Mouse (Mus musculus): ENCODE measurements around the gene Drosha. TPM values are rescaled to one million over a fixed set of nuclear protein-coding genes. Genes with fewer than 3 reads are reported as not detected.

Drosha gene
- polyA plus RNA-seq, 1 experiment from 2014 or later = 8.4 TPM

GRCm38 (mm10) chr15:12807088-12807487 lies 17.5 kb upstream of the Drosha start:
- Histone ChIP-seq H3K9ac (ENCODE audit: low read depth, low read length) (no peak overlapping the region), H3K36me3 (ENCODE audit: control insufficient read depth, insufficient read depth) (peaks cover 46% of the 10 kb centered on the region), H3K27ac (ENCODE audit: low read depth, low read length) (no peak overlapping the region), H3K4me1 (replicated peaks; ENCODE audit: control insufficient read depth, insufficient read depth, low read length) (no peaks in the 10 kb centered on the region), H3K9me3 (ENCODE audit: control insufficient read depth) (no peaks in the 10 kb centered on the region), H3K4me3 (ENCODE audit: low read depth, low read length) (no peak overlapping the region), H3K27me3 (replicated peaks; ENCODE audit: control insufficient read depth, insufficient read depth, low read length) (no peaks in the 10 kb centered on the region), H3K4me2 (replicated peaks; ENCODE audit: low read depth) (no peak overlapping the region)
- TF ChIP-seq CTCF (IDR thresholded peaks at IDR 0.05; ENCODE audit: low read depth) = no peak
- no peak for ATAC-seq
- 86% methylated on average over 10 of the region's 10 CpGs for WGBS

- no peak overlapping the region for H3K9ac ChIP-seq (ENCODE audit: low read depth, low read length)
- no peaks in the 10 kb centered on the region for H3K4me1 ChIP-seq (replicated peaks; ENCODE audit: control insufficient read depth, insufficient read depth, low read length)
- no peak for ATAC-seq
- H3K4me3 ChIP-seq (ENCODE audit: low read depth, low read length) = no peak overlapping the region
- H3K27me3 ChIP-seq (replicated peaks; ENCODE audit: control insufficient read depth, insufficient read depth, low read length) = no peaks in the 10 kb centered on the region
- H3K36me3 ChIP-seq (ENCODE audit: control insufficient read depth, insufficient read depth) = peaks cover 61% of the 10 kb centered on the region
- H3K27ac ChIP-seq (ENCODE audit: low read depth, low read length) = no peak overlapping the region
- WGBS = 87% methylated on average over 6 of the region's 6 CpGs
- no peaks in the 10 kb centered on the region for H3K9me3 ChIP-seq (ENCODE audit: control insufficient read depth)
- no peak overlapping the region for H3K4me2 ChIP-seq (replicated peaks; ENCODE audit: low read depth)
- TF ChIP-seq CTCF (IDR thresholded peaks at IDR 0.05; ENCODE audit: low read depth) = no peak
These were observed 15.3 kb upstream of the Drosha start for GRCm38 (mm10) chr15:12809305-12809704.

- H3K4me3 ChIP-seq (ENCODE audit: low read depth, low read length) = no peak overlapping the region
- TF ChIP-seq CTCF (IDR thresholded peaks at IDR 0.05; ENCODE audit: low read depth) = no peak
- H3K4me1 ChIP-seq (replicated peaks; ENCODE audit: control insufficient read depth, insufficient read depth, low read length) = no peaks in the 10 kb centered on the region
- no peaks in the 10 kb centered on the region for H3K9me3 ChIP-seq (ENCODE audit: control insufficient read depth)
- H3K27ac ChIP-seq (ENCODE audit: low read depth, low read length) = no peak overlapping the region
- H3K27me3 ChIP-seq (replicated peaks; ENCODE audit: control insufficient read depth, insufficient read depth, low read length) = no peaks in the 10 kb centered on the region
- ATAC-seq = no peak
- H3K4me2 ChIP-seq (replicated peaks; ENCODE audit: low read depth) = no peak overlapping the region
- peaks cover 76% of the 10 kb centered on the region for H3K36me3 ChIP-seq (ENCODE audit: control insufficient read depth, insufficient read depth)
- 95% methylated on average over 11 of the region's 11 CpGs for WGBS
- H3K9ac ChIP-seq (ENCODE audit: low read depth, low read length) = no peak overlapping the region
These were observed 12.0 kb upstream of the Drosha start for GRCm38 (mm10) chr15:12812646-12813045.

- 84% methylated on average over 8 of the region's 8 CpGs for WGBS
- Histone ChIP-seq H3K9ac (ENCODE audit: low read depth, low read length) (no peak overlapping the region), H3K4me1 (replicated peaks; ENCODE audit: control insufficient read depth, insufficient read depth, low read length) (no peaks in the 10 kb centered on the region), H3K27me3 (replicated peaks; ENCODE audit: control insufficient read depth, insufficient read depth, low read length) (no peaks in the 10 kb centered on the region), H3K36me3 (ENCODE audit: control insufficient read depth, insufficient read depth) (peaks cover 66% of the 10 kb centered on the region), H3K4me3 (ENCODE audit: low read depth, low read length) (no peak overlapping the region), H3K4me2 (replicated peaks; ENCODE audit: low read depth) (no peak overlapping the region), H3K9me3 (ENCODE audit: control insufficient read depth) (no peaks in the 10 kb centered on the region), H3K27ac (ENCODE audit: low read depth, low read length) (no peak overlapping the region)
- no peak for TF ChIP-seq CTCF (IDR thresholded peaks at IDR 0.05; ENCODE audit: low read depth)
- no peak for ATAC-seq
These were observed 7.0 kb upstream of the Drosha start for GRCm38 (mm10) chr15:12817592-12817991.

GRCm38 (mm10) chr15:12822416-12823395 lies 1.9 kb upstream of the Drosha start:
- Histone ChIP-seq H3K9me3 (ENCODE audit: control insufficient read depth) (no peaks in the 10 kb centered on the region), H3K4me1 (replicated peaks; ENCODE audit: control insufficient read depth, insufficient read depth, low read length) (peaks cover 6% of the 10 kb centered on the region), H3K9ac (ENCODE audit: low read depth, low read length) (no peak overlapping the region), H3K4me3 (ENCODE audit: low read depth, low read length) (no peak overlapping the region), H3K4me2 (replicated peaks; ENCODE audit: low read depth) (no peak overlapping the region), H3K27me3 (replicated peaks; ENCODE audit: control insufficient read depth, insufficient read depth, low read length) (no peaks in the 10 kb centered on the region), H3K36me3 (ENCODE audit: control insufficient read depth, insufficient read depth) (peaks cover 32% of the 10 kb centered on the region), H3K27ac (ENCODE audit: low read depth, low read length) (no peak overlapping the region)
- ATAC-seq = no peak
- WGBS = 77% methylated on average over 9 of the region's 9 CpGs
- TF ChIP-seq CTCF (IDR thresholded peaks at IDR 0.05; ENCODE audit: low read depth) = no peak

GRCm38 (mm10) chr15:12823455-12824119 lies 1.0 kb upstream of the Drosha start:
- no peak for ATAC-seq
- WGBS = 84% methylated on average over 2 of the region's 2 CpGs

More at GRCm38 (mm10) chr15:12823455-12824119, 1.0 kb upstream of the Drosha start:
- Histone ChIP-seq H3K4me1 (replicated peaks; ENCODE audit: control insufficient read depth, insufficient read depth, low read length) (peaks cover 6% of the 10 kb centered on the region), H3K36me3 (ENCODE audit: control insufficient read depth, insufficient read depth) (peaks cover 29% of the 10 kb centered on the region), H3K9ac (ENCODE audit: low read depth, low read length) (peak overlapping the region; percentile 74), H3K4me3 (ENCODE audit: low read depth, low read length) (peak overlapping the region; percentile 70), H3K9me3 (ENCODE audit: control insufficient read depth) (no peaks in the 10 kb centered on the region), H3K27me3 (replicated peaks; ENCODE audit: control insufficient read depth, insufficient read depth, low read length) (no peaks in the 10 kb centered on the region), H3K27ac (ENCODE audit: low read depth, low read length) (0 out of 2 replicates have a peak overlapping the region, but pooled peaks have one; percentile 60), H3K4me2 (replicated peaks; ENCODE audit: low read depth) (peak overlapping the region; percentile 91)
- TF ChIP-seq CTCF (IDR thresholded peaks at IDR 0.05; ENCODE audit: low read depth) = no peak

All from intestine, postnatal 0 days (tissue).